Mouse (Mus musculus) heart, adult 11 months (tissue): Measurements from ENCODE around the gene Caskin2.
"Not testable (repeated sequence)": the region's sequence is repeated elsewhere in the genome, so short reads cannot be mapped to it uniquely, and the experiment has no call there.

Experiments used
- DNase-seq: peaks from one replicate; pipeline ENCODE4 v3.0.0; 2022

Gene Caskin2

DNA sequence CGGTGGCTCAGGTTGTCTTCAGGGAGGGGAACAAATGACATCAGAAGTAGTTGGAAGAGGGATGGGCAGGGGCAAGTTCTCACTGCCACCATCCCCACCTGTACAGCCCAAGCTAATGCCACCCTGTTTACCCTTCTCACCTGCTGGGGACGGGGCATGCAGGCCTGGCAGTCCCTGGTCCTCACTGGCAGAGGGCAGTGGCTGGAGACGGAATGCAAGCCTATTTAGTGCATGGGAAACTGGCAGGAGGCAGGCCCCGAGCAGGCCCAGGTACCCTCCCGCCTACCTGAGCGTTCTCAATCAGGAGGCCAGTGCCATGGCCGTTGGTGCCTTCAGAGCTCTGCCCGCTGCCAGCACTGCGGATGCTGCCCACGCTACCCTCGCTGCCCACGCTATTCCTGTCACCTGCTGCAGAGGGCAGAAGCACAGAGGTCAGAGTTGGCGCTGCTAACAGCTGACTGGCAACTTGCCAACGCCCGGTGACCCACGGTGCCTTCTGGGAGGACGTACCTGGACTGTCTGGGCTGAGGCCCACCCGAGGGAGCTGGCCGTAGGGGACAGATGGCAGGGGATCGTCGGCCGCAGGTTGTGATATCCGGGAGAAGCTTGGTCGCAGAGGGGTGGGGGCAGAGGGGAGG is 10.2 kb downstream of the Caskin2 start:
- peak; percentile 94 for DNase-seq

DNA sequence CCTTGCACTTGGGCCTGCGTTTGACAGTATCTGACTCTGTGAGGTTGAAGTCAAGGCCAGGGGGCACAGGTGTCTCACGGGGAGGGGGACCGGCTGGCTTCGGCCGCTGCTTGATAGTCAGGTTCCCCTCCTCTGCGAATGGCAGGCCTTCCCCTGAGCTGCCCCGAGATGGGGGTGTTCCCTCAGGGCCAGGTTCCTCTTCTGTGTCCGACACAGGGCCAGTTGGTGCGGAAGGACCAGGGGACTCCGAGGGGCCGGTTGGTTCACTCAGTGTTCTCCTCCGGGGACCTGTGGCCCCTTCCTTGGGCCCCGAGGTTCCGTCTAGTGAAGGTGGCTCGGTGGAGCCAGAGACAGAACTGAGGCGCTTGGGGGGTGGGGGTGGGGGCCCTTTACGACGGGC is 12.5 kb downstream of the Caskin2 start:
- DNase-seq, result peak; percentile 93

DNA sequence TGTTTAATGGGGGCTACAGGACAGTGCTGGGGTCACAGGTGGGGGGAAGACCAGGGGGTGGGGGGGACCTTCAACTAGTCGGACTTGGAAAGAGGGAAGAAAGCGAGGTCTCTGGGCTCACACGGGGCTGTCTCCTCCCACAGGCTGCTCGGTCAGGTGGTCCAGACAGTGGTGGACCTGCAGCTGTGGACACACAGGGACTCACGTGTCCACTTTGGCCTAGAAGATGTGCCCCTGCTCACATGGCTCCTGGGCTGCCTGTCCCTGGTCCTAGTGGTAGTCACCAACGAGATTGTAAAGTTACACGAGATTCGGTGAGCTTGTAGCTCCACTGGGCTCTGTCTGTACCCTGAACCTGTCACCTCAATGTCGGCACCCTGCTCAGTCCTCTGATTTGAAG is 15.8 kb downstream of the Caskin2 start:
- DNase-seq, result peak; percentile 94

DNA sequence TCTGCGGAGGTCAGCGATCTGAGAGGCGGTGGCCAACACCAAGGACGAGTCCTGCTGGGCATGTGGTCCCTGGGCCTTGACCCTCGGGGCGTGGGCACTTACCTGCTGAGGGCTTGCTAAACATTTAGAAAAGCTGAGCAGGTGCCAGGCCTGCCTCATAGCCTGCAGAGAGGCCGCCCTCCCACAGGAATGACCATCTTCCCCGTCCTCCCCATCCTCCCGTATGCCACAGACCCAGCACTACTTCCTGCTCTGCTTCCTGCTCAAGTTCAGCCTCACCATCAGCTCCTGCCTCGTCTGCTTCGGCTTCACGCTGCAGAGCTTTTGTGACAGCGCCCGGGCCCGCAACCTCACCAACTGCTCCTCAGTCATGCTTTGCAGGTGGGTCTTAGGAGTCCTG is 16.5 kb downstream of the Caskin2 start:
- no peak for DNase-seq

DNA sequence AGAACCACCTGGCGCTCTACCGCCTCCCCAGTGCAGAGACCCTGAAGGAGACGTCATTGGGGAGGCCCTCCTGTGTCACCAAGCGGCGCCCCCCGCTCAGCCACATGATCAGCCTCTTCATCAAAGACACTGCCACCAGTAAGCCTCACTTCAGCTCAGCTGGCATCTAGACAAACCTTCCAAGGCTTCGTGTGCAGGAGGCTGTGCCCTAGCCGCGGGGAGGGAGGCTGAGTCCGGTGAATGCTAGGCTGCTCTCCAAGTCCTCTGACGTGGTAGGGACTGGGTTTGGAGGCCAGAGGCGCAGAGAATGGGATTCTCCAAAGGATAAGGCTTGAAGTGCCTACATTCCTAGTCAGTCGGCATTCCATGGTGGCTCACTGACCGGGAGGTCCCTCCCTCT is 21.1 kb downstream of the Caskin2 start:
- DNase-seq, result no peak

DNA sequence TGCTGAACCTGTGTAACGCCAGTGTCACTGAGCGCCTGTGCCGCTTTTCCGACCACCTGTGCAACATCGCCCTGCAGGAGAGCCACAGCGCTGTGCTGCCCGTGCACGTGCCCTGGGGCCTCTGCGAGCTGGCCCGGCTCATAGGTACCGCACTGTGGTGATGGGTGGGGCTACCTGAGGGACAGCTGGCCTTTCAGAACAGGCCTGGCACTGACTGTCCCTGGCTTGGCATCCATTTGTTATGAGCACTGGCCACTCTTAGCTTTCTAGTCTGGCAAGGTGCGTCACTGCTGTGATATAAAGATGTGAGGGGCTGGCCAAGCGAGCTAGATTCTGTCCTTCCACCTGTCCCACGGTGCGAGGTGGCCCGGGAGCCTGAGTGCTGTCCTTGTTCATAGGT is 21.5 kb downstream of the Caskin2 start:
- no peak for DNase-seq

DNA sequence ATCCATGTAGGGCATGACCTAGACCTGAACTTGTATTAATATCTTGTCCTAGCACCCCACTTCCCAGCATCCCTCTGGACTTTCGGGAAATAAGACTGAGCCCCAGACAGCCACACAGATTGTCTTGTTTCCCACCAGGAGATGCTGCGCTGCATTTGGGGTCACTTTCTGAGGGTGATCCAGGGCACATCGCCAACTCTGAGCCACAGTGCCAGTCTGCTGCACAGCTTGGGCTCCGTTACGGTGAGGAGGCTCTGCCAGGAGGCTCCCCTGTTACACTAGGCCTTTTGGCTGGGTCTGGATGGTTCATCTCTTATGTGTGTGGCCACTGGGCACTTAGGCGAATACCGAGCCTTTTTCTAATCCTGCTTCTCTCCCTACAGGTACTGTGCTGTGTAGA is 23.7 kb downstream of the Caskin2 start:
- no peak for DNase-seq

DNA sequence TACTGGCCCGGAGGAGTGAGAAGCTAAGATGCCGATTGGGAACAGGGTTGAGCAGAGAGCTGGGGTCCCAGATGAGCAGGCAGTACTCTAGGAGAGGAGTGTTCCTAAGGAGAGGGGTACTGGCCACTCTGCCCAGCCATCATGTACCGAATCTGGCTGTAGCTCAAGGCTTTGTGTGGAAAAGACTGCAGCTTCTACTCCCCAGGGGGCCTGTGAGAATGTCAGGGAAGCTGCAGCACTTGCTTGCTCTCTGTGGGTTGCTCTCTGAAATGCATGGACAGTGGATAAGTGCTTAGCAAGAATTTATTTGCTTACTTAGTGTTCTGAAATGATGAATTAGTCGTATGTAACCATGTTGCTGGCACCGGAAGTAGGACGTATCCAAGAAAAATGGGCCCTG is 27.0 kb downstream of the Caskin2 start:
- DNase-seq, result no peak

DNA sequence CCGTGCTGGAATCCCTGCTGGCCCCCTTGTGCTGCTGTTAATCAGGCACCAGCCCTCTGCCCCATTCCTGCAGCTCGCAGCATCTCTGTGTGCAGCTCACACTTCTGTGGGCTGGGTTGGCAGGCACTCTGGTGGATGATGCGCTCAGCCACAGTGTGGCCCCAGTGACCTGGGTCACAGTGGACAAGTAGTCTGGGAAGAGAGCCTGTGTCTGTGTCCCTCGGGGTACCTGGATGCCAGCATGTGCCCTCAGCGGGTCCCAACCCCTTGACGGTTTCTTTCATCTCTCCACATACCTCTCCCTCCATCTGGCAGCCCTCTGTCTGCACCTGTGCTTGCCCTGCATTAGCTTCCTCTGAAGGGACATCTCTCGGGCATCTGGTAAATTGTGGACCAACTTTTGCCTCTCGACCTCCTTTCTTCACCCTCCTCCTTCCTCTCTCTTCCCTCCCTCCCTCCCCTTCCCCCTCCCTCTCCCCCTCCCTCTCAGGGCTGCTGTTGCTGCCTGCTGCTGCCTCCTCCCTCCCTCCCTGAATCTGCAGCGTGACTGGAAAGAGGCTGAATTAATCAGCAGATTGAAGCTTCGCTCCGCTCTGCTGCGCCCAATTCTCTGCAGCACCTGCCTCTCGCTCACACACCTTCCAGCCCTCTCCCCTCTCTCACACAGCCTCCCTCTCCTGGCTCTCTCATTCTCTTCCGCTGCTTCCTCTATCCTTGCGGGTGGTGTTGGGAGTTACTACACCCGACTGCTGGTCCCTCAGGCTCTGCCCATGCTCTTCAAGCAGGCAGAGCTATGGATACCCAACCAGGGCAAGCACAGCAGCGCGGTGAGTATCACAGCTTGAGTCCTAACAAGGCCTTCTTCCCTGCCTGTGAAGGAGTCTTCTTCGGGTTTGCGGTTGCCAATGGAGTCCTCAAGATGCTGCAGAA is 33.0 kb downstream of the Caskin2 start:
- DNase-seq, result peak; percentile 91

DNA sequence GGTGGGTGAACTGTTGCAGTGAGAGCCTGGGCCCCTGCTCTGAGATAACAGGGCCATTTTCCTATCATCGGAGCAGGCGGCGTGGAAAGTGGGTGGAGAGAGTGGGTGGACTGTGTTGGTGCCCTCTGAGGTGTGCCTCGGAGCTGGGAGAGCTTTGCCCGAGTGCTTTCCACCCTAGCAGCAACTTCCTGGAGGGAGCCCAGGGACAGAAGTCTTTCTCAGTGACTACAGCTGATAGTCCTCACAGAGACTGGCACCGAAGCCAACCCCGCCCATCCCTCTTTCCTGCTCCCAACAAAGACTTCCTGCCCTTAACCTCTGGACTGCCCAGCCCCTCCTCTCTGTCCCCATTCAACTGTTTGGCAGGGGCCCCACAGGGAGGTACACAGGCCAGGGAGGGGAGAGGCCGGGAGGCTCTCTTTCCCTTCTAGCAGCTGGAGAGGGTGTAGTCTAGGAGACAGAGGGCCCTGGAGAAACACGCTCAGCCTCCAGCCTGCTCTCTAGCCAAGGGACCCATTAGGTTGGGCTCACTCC is 34.3 kb downstream of the Caskin2 start:
- peak; percentile 100 for DNase-seq

DNA sequence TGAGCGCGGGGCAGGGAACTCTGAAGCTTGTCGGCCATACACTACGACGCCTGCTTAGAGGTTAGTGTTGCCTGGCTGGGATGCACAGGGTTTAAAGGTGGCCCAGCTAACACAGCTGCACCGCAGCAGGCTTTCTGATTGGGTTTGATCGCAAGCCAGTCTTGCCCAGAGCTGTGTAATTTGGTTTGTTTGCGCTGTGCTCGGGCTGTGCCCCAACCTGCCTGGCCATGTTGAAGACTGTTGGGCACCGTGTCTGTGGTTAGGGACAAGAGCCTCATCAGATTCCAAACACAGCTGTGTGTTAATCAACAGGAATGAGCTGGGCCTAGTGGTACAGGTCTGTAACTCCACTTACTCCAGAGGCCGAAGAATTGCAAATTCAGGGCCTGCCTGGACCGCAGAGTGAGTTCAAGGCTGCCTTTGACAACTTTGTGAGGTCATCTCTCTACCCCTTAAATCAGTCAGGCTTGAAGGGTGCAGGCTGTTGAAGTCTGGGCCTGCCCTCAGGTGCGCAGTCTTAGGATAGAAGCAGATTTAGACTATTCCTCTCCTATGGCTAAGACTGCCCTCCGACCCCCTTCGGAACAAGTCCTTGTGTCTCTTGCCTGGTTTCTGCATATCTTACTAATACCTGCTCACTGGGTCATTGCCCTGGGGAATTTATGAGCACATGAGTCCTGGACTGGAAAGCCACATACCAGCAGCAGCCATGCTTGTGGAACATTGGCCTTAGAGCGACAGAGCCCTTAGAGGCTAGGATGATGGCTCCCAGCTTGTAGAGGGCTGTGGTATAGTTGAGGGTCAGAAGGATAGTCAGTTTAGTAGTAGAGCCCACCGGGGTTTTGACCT is 35.7 kb downstream of the Caskin2 start:
- peak; percentile 91 for DNase-seq

DNA sequence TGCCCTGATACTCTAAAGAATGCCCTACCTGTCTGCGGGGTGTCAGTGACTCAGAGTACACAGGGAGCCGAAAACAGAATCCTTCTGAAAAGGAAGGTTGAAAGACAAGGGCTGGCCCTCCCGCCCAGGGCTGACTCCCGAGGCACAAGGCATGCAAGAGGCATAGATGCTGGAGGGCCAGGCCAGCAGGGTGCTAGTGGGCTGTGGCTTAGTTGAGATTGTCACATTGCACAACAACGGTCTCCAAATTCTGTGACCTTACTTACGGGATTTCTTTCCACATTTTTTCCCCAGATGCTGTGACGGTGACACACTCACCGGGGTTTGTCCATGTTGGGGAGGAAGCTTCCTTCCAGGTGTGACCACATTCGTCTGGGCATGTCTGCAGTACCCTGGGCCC is 36.5 kb downstream of the Caskin2 start:
- peak; percentile 82 for DNase-seq

DNA sequence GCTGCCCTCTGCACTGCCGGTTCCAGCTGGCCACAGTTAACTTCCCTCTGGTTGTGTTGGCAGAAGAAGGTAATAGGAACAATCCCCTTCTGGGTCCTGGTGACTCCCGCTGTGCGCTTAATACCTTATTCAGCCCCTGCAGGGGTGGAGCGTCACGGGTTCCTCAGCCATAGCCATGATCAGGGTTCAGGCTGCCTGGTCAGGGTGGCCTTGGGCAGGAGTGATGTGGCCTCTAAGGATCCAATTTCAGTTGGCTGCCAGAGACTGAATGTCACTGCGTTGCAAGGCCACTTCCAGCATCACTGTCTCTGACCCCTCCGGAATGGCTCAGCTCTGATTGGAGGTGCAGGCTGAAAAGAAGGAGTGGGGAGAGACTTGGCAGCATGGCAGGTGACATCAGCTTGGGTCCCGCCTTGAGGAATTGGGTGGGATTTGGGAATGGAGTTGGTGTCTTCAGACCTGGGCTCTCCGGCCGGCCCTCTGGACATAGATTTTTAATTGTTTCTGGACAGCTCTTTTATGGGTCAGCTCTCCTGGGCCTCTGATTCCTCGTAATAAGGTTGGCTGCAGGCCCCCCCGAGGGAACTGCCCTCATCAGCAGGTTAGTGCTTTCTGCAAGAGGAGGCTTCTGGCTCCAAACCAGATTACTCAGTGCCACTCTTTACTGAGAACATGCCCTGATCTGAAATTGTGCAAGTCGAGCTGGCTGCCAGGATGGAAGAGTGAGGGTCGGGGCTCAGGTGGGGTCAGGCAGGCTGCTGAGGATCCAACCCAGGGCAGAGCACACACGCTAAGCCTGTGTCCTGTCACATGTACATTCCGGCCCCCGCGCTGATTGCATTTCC is 37.4 kb downstream of the Caskin2 start:
- peak; percentile 98 for DNase-seq

DNA sequence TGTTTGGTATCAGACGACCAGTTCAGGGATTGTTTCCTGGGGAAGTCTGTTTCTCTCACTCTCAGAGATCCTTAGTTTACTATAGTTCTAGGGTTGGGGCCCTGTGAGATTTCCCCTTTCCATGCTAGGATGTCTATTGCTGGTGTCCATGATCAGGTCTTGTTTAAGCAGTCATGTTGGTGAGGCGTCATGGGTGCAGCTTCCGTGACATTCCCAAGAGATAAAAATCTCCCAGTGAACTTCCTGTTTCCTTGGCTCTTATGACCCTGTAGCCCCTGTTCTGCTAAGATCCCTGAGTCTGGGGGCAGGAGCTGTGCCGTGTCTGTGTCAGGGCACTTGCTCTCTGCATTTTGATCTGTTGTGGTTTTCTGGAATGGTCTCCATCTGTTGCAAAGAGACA is 38.8 kb downstream of the Caskin2 start:
- DNase-seq, result peak; percentile 90

DNA sequence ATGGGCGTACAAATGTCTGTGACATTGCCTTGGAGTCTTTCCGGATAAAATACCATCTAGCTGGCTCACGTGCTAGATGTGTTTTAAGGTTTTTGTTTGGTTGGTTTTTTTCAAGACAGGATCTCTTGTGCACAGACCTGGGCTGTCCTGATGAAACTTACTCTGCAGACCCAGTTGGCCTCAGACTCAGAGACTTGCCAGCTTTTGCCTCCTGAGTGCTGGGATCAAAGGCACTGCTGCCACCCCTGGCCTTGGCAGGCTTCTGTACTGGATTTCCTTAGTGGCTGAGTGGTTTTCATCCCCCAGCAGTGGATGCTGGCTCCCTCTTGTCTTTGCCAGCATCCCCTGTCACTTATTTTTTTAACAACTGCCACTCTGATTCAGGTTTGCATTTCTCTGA is 44.5 kb downstream of the Caskin2 start:
- no peak for DNase-seq

DNA sequence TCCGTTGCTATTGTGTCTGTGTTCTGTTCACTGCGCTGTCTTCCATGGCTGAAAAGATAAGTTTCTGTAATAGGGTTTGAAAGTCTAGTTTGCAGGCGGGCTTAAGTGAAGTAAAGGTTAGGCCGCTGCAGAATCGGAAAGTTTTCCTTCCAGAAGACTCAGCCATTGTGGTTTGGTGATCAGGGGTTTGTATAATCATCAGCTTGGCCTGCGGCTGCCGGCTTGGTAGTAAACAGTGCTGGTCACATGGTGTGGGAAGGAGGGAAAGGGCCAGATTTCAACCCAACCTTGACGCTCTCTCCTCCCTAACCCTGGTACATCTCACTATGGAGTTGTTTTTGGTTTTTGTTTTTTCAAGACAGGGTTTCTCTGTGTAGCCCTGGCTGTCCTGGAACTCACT is 46.5 kb downstream of the Caskin2 start:
- DNase-seq, result peak; percentile 94

DNA sequence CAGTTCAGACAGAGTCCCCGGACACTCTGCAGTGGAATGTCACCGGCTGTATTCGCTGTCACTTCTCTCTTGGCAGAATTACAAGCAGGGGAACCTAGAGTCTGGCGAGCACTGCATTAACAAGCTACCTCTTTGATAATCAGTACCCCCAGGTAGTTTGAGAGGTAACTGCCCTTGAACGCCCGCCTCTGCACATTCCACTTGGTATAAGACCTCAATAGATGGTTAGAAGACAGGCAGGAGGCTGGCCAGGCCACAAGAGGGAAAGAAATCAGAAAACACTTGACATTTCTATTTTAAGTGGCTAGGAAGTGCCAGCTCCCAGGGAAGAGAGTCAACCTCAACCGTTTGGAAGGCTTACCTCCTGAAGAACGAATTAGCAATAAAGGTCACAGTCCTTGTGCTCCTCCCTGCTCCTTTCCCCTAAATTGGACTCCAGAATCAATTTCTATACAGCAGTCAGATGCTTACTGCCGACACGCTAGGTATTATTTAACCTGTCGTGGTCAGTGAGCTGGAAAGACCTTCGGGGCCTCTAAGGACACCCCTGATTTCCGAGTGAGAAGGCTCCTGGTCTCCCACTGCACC is 47.0 kb downstream of the Caskin2 start:
- peak; percentile 96 for DNase-seq

DNA sequence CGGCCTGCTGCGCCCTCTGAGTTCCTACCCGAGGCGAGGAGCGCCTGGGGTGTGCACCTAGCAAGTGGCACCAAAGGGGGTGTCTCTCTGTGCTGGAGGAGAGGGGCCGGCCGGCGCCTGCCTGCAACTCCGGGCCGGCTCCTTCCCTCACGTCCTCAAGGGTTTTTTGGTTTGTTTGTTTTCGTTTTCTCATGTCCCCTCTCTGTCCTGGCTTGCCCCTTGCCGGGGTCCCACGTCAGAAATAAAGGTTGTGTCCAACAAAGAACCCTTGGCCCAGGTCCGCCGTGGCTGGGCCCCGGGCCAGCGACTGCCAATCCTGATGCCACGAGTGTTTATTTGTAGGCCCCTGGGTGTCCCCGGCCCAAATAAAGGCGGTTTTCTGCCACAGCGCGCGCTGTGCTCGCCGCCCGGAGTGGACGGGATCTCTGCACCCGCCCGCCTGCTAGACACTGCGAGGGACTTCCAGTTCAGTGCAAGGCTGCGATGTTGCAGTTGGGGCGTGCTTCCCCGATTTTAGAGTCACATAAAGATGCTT is 47.8 kb downstream of the Caskin2 start:
- no peak for DNase-seq

DNA sequence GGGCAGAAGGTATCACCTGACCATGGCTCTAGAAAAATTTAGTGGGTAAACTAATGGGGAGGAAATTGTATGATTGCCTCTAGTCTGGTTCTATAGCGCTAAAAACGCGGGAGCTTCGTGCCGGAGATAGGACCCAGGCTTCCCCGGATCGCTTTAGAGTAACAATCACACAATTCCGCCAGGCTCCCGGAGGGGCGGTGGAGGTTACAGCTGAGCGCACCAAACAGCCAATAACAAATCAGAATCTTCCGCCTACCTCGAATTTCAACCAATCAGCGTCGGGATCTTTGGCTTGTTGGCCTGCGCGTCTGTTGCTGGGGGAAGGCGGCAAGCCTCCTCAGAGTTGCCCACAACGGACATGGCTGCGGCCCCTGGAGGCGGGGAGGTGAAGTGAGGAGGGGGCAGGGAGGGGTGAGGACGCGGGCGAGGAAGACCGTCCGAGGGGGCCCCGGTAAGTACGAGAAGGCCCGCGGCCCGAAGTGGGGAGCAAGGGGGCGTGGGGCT is 48.3 kb downstream of the Caskin2 start, which contains the start of gene Tmem94:
Gene Tmem94, plus strand, starts transcription at position 331 of the 504 bp plus-strand sequence.
- peak; percentile 100 for DNase-seq

DNA sequence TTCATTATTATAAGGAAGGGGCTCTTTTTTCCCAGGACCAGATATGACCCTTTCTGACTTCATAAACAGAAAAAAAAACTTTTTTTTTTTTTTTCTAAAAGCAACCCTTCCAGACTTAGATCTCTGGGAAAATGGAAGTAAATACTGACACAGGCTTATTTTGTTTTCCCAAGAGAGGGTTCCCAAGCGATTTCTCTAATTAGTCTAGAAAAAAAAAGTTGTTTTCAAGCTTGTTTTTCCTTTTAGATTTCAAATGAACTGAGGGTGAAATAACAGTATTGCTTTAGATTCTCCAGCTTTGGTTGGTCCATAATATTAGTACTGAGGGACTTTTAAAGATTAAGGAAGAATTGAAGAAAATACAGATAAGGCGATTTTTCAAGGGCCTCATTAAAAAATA is 48.7 kb downstream of the Caskin2 start:
- DNase-seq, result no peak

DNA sequence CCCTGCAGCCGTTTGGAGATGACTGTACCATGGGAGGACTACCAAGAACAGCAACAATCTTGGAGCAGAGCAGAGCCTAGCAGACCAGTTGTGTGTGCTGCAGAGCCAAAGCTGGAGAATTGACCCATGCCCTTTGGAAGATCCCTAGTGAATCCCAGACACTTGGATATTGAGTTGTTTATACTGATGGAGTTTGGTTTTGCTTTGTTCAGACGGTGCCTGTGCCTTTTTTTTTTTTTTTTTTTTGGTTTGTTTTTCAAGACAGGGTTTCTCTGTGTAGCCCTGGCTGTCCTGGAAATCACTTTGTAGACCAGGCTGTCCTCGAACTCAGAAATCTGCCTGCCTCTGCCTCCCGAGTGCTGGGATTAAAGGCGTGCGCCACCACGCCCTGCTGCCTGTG is 51.3 kb downstream of the Caskin2 start:
- DNase-seq, result not testable (repeated sequence)
